Mouse (Mus musculus) ovary, postnatal 14 days (tissue): Measurements from ENCODE around the gene Calm3.

Source experiments
- DNase-seq: peaks from one replicate; pipeline ENCODE4 v3.0.0; 2022; ENCODE audit warnings: low spot score

Gene Calm3

GRCm38 (mm10) chr7:16915461-16916340, 8.2 kb downstream of the Calm3 start:
- DNase-seq = no peak

- no peak for DNase-seq
Measured at GRCm38 (mm10) chr7:16914453-16915343, 9.2 kb downstream of the Calm3 start.

GRCm38 (mm10) chr7:16913806-16914452, 10.0 kb downstream of the Calm3 start:
- peak; percentile 77 for DNase-seq

DNA sequence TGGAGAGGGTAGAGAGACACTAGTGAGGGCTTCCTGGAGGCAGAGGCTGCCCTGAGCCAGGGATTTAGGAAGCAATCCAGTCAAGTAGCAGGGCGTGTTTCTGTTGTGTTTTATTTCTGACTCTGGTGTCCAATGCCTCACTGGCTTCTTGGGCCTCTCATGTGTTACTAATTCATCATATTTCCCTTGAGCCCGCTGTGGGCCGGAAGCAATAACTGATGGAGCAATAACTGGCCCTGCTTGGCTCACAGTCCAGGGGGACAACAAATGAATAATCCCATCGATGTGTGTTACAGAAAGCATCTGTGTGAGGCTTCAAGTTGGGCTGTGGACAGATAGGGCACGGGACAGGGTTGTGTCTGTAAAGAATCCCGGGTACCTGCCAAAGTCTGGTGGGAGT, 11.6 kb downstream of the Calm3 start:
- no peak for DNase-seq

DNA sequence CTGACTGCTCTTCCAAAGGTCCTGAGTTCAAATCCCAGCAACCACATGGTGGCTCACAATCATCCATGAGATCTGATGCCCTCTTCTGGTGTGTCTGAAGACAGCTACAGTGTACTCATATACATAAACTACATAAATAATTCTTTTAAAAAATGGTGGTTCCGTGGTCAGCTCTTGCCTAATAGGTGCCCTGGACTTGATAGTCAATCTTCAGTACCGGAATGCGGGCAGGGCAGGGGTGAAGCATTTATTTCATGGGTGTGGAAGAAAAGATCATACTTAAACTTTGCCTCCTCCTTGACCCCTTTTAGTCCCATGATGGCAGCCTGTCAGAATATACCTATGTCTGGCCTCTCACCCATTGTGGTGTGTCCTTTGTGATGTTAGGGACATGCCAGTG, 12.0 kb downstream of the Calm3 start:
- no peak for DNase-seq

DNA sequence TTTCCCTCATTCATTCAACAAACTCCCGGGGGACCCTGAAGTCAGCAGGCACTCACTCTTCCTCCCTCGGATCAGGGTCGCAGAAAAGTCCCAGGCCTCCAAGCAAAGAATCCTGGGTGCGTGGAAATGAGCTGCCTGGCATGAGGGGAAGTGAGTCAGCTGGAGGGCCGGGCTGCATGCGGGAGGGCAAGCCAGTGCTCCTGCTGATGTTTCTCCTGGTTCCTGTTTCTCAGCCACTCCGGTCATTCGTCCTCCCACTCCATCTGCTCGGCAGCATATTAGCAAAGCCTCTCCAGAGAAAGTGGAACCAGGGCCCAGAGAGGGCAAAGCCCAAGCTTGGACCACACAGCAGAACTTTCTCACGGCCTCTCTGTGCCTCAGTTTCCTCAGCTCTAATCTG, 14.0 kb downstream of the Calm3 start:
- no peak for DNase-seq

GRCm38 (mm10) chr7:16908859-16909258, 15.1 kb downstream of the Calm3 start:
- no peak for DNase-seq

DNA sequence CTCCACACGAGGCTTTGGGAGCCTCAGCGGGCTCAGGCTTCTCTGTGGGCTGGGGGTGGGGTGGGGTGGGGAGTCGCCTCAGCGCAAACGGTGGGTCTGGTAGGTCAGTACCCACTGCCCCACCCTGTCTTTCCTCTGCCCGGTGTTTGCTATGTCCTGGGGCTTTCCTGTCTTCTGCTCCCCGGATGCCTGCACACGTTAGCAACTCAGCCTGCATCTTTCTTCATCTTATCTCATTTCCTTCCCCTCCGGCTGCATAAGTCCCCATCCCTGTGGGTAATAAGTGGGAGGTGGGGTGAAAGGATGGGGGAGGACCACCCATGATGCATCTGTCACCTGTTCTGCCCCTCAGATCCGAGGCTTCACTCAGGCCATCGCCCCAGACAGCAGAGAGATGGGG, 15.5 kb downstream of the Calm3 start:
- no peak for DNase-seq

GRCm38 (mm10) chr7:16907842-16908241, 16.1 kb downstream of the Calm3 start:
- no peak for DNase-seq

GRCm38 (mm10) chr7:16906889-16907559, 16.9 kb downstream of the Calm3 start:
- no peak for DNase-seq

DNA sequence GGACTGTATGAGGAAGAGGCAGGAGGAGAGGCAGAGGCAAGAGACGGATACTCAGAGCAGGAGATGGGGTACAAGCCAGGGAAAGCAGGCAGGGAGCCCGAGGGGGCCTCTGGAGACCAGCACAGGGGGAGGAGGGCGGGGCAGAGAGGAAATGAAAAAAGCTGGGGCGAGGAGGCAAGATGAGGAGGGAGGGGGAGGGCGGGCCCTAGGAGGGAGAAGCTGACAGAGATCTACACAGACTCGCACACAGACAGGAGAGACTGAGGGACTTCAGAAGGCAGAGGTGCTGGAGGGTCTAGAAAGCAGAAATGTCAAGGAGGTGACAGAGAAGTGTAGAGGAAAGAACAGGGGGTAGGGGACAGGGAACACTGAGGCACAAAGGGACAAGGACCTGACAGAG, 17.6 kb downstream of the Calm3 start, which contains the start of gene Ptgir:
Gene Ptgir, plus strand, starts transcription at position 210 of the 400 bp plus-strand sequence.
- no peak for DNase-seq

DNA sequence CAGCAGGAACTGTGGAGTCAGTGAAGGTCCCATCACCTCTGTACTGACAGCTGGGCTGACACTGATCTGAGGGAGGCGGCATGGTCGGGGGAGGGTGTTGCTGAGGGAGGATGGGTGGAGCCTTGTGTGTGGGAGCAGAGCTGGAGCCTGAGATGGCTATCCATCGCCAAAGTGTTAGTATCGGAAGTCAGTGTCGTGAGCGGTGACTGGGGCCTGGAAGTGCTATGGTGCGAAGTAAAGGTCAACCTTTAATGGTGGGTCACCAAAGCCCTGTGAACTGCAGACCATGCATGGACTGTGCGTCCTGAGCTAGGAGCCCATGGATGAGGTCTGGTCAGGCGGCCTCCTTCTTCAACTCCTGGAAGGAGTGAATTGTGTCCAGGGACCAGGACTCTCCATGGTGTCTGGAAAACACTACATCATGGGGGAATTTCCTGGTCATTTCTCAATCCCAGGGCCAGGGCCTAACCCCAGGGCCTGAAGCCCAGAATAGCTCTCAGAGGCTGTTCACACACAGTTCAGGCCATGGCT, 18.4 kb downstream of the Calm3 start:
- no peak for DNase-seq

DNA sequence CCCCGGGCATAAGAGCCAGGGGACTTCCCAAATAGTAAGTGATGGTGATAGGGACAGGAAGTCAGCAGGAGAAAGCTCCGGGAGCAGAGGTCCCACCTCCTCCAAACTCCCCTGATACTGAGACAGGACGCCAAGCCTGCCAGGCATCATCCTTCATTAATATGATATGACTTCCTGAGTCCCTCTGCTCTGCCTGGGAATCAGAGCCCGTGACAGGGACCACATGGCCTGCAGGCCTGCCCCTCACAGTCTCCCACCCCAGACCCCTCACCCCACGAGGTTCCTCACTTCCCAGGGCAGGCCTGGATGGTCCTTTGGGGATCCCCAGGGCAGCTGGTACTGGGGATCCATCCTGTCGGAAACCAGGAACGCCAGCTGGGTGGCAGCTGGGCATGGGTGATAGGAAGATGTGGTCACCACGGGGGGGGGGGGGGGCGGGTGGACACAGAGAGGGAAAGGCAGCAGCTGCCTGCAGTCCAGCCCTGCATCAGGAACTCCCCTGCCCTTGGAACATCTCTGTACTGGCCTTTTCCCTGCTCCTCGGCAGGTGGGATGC, 19.7 kb downstream of the Calm3 start:
- DNase-seq = no peak

- DNase-seq = no peak
Measured at GRCm38 (mm10) chr7:16903439-16903955, 20.4 kb downstream of the Calm3 start.

DNA sequence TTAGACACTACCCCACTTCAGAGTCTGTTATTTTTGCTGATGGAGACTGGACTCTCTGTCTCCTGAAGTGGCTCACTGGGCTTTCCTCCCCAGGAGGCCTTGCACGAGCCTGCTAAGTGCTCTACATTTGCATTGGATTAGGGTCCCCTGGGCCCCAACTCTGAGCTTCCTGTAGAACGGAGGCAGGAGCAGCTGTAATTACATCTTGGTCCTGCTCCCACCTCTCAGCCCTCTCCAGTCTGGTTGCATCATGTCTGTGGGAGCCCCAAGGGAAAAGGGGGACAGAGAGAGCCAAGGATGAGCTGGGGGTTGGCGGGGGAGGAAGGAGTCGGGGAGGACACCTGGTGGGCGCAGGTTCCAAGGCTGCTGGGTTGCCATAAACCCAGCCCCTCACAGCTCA, 23.4 kb downstream of the Calm3 start:
- DNase-seq = no peak

- DNase-seq = no peak
Measured at GRCm38 (mm10) chr7:16895511-16895910, 28.4 kb downstream of the Calm3 start.

DNA sequence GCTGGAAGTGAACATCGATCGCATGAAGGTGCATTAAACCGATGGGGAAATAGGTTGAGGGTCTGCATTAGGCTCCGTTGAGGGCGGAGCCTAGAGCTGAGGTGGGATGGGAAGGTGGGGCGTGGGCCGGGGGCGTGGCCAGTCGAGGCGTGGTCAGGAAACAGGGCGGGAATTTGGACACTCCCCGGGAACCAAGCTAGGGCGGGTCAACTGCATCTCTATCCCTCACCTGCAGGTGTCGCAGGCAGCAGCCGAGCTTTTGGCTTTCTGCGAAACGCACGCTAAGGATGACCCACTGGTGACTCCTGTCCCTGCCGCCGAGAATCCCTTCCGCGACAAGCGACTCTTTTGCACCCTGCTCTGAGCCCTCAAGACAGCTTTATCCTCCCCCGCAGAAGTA, 28.9 kb downstream of the Calm3 start:
- peak; percentile 70 for DNase-seq

DNA sequence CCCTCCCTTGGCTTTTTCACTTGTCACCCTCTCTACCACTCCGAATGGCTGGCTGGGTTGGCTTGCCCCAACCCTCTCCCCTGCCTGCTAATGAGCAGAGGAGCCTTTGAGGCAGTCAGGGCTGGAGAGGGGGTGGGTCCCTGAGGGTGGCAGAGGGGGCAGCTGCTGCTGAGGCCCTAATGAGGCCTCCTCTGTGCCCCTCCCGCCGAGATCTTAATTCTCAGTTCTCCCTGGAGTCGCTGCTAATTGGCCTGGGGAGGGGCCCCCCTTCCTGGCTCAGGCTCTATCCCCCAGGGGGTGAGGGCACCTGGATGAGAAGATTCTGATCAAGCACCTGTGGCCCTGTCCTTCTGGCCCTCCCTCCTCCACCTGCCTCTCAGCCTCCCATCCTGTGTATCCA, 29.6 kb downstream of the Calm3 start:
- no peak for DNase-seq

- no peak for DNase-seq
Measured at GRCm38 (mm10) chr7:16893612-16894011, 30.3 kb downstream of the Calm3 start.

- no peak for DNase-seq
Measured at GRCm38 (mm10) chr7:16892352-16892730, 31.6 kb downstream of the Calm3 start.
